ENCODE assay signal across 7 mouse cellular contexts in the genomic region with DNA sequence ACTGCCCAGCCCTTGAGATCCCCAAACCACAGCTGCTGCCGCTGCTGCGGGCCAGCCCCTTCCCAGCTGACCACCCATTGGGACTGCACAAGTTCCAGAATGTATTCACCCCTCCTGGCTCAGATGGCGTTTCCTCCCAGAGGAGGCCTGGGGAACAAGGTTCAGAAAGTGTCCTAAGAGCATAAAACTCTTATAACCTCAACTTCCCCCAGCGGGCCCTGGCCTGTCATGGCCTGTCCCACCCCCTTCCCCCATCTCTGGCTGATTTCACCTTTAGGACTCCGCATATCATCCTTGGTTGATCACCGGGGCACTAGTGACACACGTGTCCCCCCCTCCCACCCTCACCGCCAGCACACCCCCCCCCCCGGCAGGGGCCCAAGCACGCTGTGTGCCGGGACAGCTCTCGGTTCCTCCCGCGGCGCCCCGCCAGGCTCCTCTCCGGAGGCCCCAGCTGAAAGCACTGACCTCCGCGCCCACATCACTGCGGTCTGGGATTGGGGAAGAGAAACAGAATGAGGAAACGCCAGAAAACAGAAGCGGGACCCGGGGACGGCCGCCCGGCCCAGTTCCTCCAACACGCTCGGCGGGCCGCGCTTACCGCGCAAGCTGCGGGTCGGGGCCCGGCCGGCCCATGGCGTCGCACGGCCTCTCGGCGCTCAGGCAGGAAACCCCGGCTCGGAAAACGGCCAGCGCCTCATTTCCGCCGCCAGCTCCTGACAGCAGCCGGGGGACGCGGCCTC. TPM values are rescaled to one million over a fixed set of nuclear protein-coding genes. Genes with fewer than 3 reads are reported as not detected.
DNase-seq lines count a peak whose midpoint lies in the region; ATAC-seq and TF ChIP-seq lines count a peak whose summit lies in the region.

No protein-coding gene starts in this region.

- H3K9ac ChIP-seq in embryonic facial prominence, embryonic 14.5 days (ENCODE audit: low read depth, low read length) = peak overlapping the region; percentile 79
- H3K9ac ChIP-seq in liver, adult 2 months (ENCODE audit: low read depth, low read length) = peak overlapping the region; percentile 98

- no peak for TF ChIP-seq POLR2A in liver, adult 2 months (IDR thresholded peaks at IDR 0.05; ENCODE audit: extremely low read depth, insufficient read depth, low read length)

- H3K27me3 ChIP-seq in embryonic facial prominence, embryonic 14.5 days (replicated peaks; ENCODE audit: control insufficient read depth, insufficient read depth, low read length) = 0 out of 2 replicates have a peak, but pooled peaks cover 7% of the 10 kb centered on the region
- no peaks in the 10 kb centered on the region for H3K27me3 ChIP-seq in liver, adult 2 months (ENCODE audit: control insufficient read depth, insufficient read depth, low read length)

- H3K9me3 ChIP-seq in embryonic facial prominence, embryonic 14.5 days (ENCODE audit: control insufficient read depth, low read length) = no peaks in the 10 kb centered on the region

- peaks cover 37% of the 10 kb centered on the region for H3K4me1 ChIP-seq in embryonic facial prominence, embryonic 14.5 days (ENCODE audit: control insufficient read depth, insufficient read depth, low read length)
- peaks cover 31% of the 10 kb centered on the region for H3K4me1 ChIP-seq in liver, adult 2 months (ENCODE audit: control insufficient read depth, insufficient read depth, low read length)

- DNase-seq in thymus, adult 18-20 months = peak; percentile 49 to 66
- no peak for DNase-seq in thymus, postnatal 4 days
- DNase-seq in embryonic facial prominence, embryonic 14.5 days (ENCODE audit: low spot score) = no peak
- peak; percentile 47 for DNase-seq in heart, postnatal 4 days
- peak; percentile 49 for DNase-seq in liver, adult 2 months (ENCODE audit: extremely low read depth, low read depth, low spot score)
- peak; percentile 89 to 90 for DNase-seq in monocyte, adult 2 months (ENCODE audit: low read depth in 1 of 2, low spot score in 2 of 2)
- DNase-seq in urinary bladder, adult 2 months (ENCODE audit: low spot score) = no peak

- no peaks in the 10 kb centered on the region for H3K36me3 ChIP-seq in embryonic facial prominence, embryonic 14.5 days (ENCODE audit: control insufficient read depth, insufficient read depth, low read length)
- no peaks in the 10 kb centered on the region for H3K36me3 ChIP-seq in liver, adult 2 months (ENCODE audit: control insufficient read depth, insufficient read depth, low read length)

- peaks cover 50% of the 10 kb centered on the region for H3K79me2 ChIP-seq in liver, adult 2 months (ENCODE audit: control insufficient read depth, insufficient read depth, low read length)

- H3K27ac ChIP-seq in embryonic facial prominence, embryonic 14.5 days (replicated peaks; ENCODE audit: low read depth, low read length) = peak overlapping the region; percentile 72
- H3K27ac ChIP-seq in liver, adult 2 months (replicated peaks; ENCODE audit: insufficient read depth, low read depth, low read length) = peak overlapping the region; percentile 97

- TF ChIP-seq CTCF in liver, adult 2 months (IDR thresholded peaks at IDR 0.05; ENCODE audit: low read depth, low read length) = no peak

- H3K4me3 ChIP-seq in embryonic facial prominence, embryonic 14.5 days (ENCODE audit: low read depth, low read length) = peak overlapping the region; percentile 81
- peak overlapping the region; percentile 94 for H3K4me3 ChIP-seq in liver, adult 2 months (ENCODE audit: insufficient read depth, low read depth, low read length)

- WGBS in embryonic facial prominence, embryonic 14.5 days = under 1% methylated on average over 40 of the region's 51 CpGs
- 2% methylated on average over 50 of the region's 51 CpGs for WGBS in liver, adult 2 months

- peak overlapping the region; percentile 91 for H3K4me2 ChIP-seq in embryonic facial prominence, embryonic 14.5 days (ENCODE audit: low read depth, low read length)

- peak; percentile 0; the same call in 1 of the 2 replicates for ATAC-seq in embryonic facial prominence, embryonic 14.5 days (ENCODE audit: low read depth)

RNA-seq across cellular contexts. Expression of a gene that starts 1.3 kb away (rescaled TPM):
- polyA plus RNA-seq in embryonic facial prominence, embryonic 14.5 days (2014; fragmentation: Nextera tagmentation; extraction: Ambion mirVana) = 17.8 and 18.3 TPM in 2 replicates
- 10 to 100 TPM; 36.7 to 39.2 TPM for total RNA-seq in heart, postnatal 4 days (2021)
- total RNA-seq in liver, adult 2 months (2014; rRNA removed) = 7.0 and 8.7 TPM in 2 replicates
- 11.1 and 14.2 TPM in 2 replicates for polyA plus RNA-seq in liver, adult 2 months (2012; rRNA removed)
- polyA plus RNA-seq in urinary bladder, adult 2 months (2012; rRNA removed) = 22.2 and 25.8 TPM in 2 replicates

RNA-seq across cellular contexts. Expression of a gene that starts 12.7 kb away (rescaled TPM):
- polyA plus RNA-seq in embryonic facial prominence, embryonic 14.5 days (2014; fragmentation: Nextera tagmentation; extraction: Ambion mirVana) = 18.8 and 20.3 TPM in 2 replicates
- 10 to 100 TPM in 1 of 2 experiments, 1 to 10 TPM in 1; 9.3 to 10.9 TPM for total RNA-seq in heart, postnatal 4 days (2021)
- 7.1 and 7.4 TPM in 2 replicates for total RNA-seq in liver, adult 2 months (2014; rRNA removed)
- polyA plus RNA-seq in liver, adult 2 months (2012; rRNA removed) = 11.6 and 12.0 TPM in 2 replicates
- 11.3 and 12.2 TPM in 2 replicates for polyA plus RNA-seq in urinary bladder, adult 2 months (2012; rRNA removed)

Comparison
In these comparisons a context has a peak if more than half of its experiments do, and no peak if none do; other contexts are left out.
1. DNase-seq: peak in thymus, adult 18-20 months (2 of 2), heart, postnatal 4 days (single experiment), liver, adult 2 months (single experiment) and monocyte, adult 2 months (2 of 2); none in thymus, postnatal 4 days (single experiment), embryonic facial prominence, embryonic 14.5 days (single experiment) and urinary bladder, adult 2 months (single experiment).